Mouse (Mus musculus): Measurements from ENCODE around the gene Gpr107. TPM values are rescaled to one million over a fixed set of nuclear protein-coding genes. Genes with fewer than 3 reads are reported as not detected.

The Gpr107 gene
- polyA plus RNA-seq, 1 experiment: 92.5 TPM

DNA sequence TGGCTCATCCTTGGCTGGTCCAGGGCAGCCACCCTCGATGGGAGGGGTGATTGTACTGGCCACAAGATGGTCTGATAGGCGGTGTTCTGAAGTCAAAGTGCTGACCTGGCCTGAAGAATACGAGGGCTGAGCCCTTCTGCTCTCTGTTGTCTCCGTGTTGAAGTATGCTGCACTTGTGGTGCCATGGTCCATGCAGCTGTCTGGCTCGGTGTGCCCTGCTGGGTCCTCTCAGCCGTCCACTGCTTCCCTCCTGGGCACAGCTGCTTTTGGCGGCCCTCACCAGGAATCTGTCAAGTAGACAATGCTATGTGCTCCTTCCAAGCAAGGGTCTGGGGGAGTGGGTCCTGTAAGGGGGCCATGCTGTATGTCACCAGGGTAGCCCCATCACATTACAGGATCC lies 68.7 kb downstream of the Gpr107 start:
- no peak overlapping the region for H3K27ac ChIP-seq (ENCODE audit: insufficient read depth, low read length)
- H3K4me1 ChIP-seq (ENCODE audit: control insufficient read depth, insufficient read depth, low read length): no peaks in the 10 kb centered on the region
- H3K4me3 ChIP-seq (ENCODE audit: insufficient read depth, low read length): no peak overlapping the region
- TF ChIP-seq CTCF (IDR thresholded peaks at IDR 0.05; ENCODE audit: borderline replicate concordance, insufficient read depth, low read length): no peak
- no peak for TF ChIP-seq POLR2A (IDR thresholded peaks at IDR 0.05; ENCODE audit: low read depth, low read length)

GRCm38 (mm10) chr2:31221582-31221981 lies 69.5 kb downstream of the Gpr107 start:
- Histone ChIP-seq H3K4me1 (ENCODE audit: control insufficient read depth, insufficient read depth, low read length) (no peaks in the 10 kb centered on the region), H3K4me3 (ENCODE audit: insufficient read depth, low read length) (no peak overlapping the region), H3K27ac (ENCODE audit: insufficient read depth, low read length) (no peak overlapping the region)
- TF ChIP-seq CTCF (IDR thresholded peaks at IDR 0.05; ENCODE audit: borderline replicate concordance, insufficient read depth, low read length) (no peak), POLR2A (IDR thresholded peaks at IDR 0.05; ENCODE audit: low read depth, low read length) (no peak)

GRCm38 (mm10) chr2:31228768-31229311 lies 76.7 kb downstream of the Gpr107 start:
- Histone ChIP-seq H3K27ac (ENCODE audit: insufficient read depth, low read length) (no peak overlapping the region), H3K4me3 (ENCODE audit: insufficient read depth, low read length) (no peak overlapping the region), H3K4me1 (ENCODE audit: control insufficient read depth, insufficient read depth, low read length) (no peaks in the 10 kb centered on the region)
- no peak for TF ChIP-seq POLR2A (IDR thresholded peaks at IDR 0.05; ENCODE audit: low read depth, low read length)
- TF ChIP-seq CTCF (IDR thresholded peaks at IDR 0.05; ENCODE audit: borderline replicate concordance, insufficient read depth, low read length): no peak

- H3K27ac ChIP-seq (ENCODE audit: insufficient read depth, low read length): no peak overlapping the region
- no peak for TF ChIP-seq POLR2A (IDR thresholded peaks at IDR 0.05; ENCODE audit: low read depth, low read length)
- no peak for TF ChIP-seq CTCF (IDR thresholded peaks at IDR 0.05; ENCODE audit: borderline replicate concordance, insufficient read depth, low read length)
- H3K4me3 ChIP-seq (ENCODE audit: insufficient read depth, low read length): no peak overlapping the region
- H3K4me1 ChIP-seq (ENCODE audit: control insufficient read depth, insufficient read depth, low read length): no peaks in the 10 kb centered on the region
Measured at GRCm38 (mm10) chr2:31239203-31239696, 87.1 kb downstream of the Gpr107 start.

DNA sequence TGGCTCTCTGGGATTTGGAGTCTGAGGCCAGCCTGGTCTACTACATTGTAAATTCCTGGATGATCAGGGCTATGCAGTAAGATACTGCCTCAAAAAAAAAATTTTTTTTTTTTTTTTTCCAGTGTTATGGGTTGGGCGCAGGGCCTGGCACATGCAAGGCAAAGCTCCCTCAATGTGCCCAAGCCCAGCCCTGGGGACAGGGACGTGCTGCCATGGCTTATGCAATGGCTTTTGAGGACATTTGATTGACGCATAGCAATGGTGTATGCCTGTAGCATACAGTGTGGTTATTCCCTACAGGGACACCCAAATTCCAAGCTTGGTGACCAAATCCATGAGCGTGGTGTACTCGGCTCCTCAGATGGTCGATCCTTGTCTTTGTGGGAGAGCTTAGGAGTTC lies 87.7 kb downstream of the Gpr107 start:
- Histone ChIP-seq H3K27ac (ENCODE audit: insufficient read depth, low read length) (no peak overlapping the region), H3K4me3 (ENCODE audit: insufficient read depth, low read length) (no peak overlapping the region), H3K4me1 (ENCODE audit: control insufficient read depth, insufficient read depth, low read length) (no peaks in the 10 kb centered on the region)
- TF ChIP-seq POLR2A (IDR thresholded peaks at IDR 0.05; ENCODE audit: low read depth, low read length) (no peak), CTCF (IDR thresholded peaks at IDR 0.05; ENCODE audit: borderline replicate concordance, insufficient read depth, low read length) (no peak)

DNA sequence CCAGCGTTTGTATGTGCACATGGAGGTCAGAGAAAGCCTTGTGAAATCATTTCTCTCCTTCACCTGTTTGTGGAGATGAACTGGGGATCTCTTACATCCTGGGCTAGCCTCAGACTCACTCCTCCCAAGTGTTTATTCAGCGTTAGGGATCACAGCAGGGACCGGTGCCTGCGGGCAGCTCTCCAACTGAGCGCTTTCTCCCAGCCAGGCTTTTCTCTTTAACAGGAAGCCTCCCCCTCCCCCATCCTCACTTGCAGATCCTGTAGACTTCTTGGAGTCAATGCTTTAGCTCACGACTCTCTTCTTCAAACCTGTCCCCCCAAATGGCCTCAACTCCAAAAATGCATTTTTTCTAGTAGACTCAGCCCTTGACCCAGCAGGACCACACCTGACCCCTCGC lies 89.5 kb downstream of the Gpr107 start:
- TF ChIP-seq CTCF (IDR thresholded peaks at IDR 0.05; ENCODE audit: borderline replicate concordance, insufficient read depth, low read length) (no peak), POLR2A (IDR thresholded peaks at IDR 0.05; ENCODE audit: low read depth, low read length) (no peak)
- Histone ChIP-seq H3K4me3 (ENCODE audit: insufficient read depth, low read length) (no peak overlapping the region), H3K4me1 (ENCODE audit: control insufficient read depth, insufficient read depth, low read length) (no peaks in the 10 kb centered on the region), H3K27ac (ENCODE audit: insufficient read depth, low read length) (no peak overlapping the region)

- peaks cover 14% of the 10 kb centered on the region; the same call in 1 of the 2 replicates for H3K4me1 ChIP-seq (ENCODE audit: control insufficient read depth, insufficient read depth, low read length)
- H3K27ac ChIP-seq (ENCODE audit: insufficient read depth, low read length): no peak overlapping the region
- TF ChIP-seq CTCF (IDR thresholded peaks at IDR 0.05; ENCODE audit: borderline replicate concordance, insufficient read depth, low read length): no peak
Measured at GRCm38 (mm10) chr2:31244216-31244615, 92.1 kb downstream of the Gpr107 start.

DNA sequence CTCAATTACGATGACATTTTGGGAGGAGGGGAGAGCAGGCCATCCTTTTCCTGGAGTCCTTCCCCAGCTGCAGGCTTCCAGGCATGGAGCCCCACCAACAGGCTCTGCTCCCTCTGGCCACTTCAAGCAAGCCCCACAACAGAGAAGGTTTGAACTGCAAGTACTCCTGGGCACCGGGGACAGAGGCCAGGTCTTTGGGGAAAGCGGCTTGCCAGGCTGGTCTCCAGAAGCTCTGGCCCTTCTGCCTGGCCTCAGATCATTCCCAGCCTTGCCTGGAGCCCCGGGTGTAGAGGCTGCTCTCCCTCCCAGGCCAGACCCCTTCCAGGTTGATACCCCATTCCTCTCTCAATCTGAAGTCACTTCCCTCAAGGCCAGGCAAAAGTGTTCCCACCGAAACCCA lies 92.9 kb downstream of the Gpr107 start:
- peaks cover 14% of the 10 kb centered on the region; the same call in 1 of the 2 replicates for H3K4me1 ChIP-seq (ENCODE audit: control insufficient read depth, insufficient read depth, low read length)
- H3K4me3 ChIP-seq (ENCODE audit: insufficient read depth, low read length): peak overlapping the region; percentile 26
- no peak for TF ChIP-seq POLR2A (IDR thresholded peaks at IDR 0.05; ENCODE audit: low read depth, low read length)
- H3K27ac ChIP-seq (ENCODE audit: insufficient read depth, low read length): peak overlapping the region; percentile 38

More at GRCm38 (mm10) chr2:31244216-31244615, 92.1 kb downstream of the Gpr107 start:
- no peak overlapping the region for H3K4me3 ChIP-seq (ENCODE audit: insufficient read depth, low read length)

GRCm38 (mm10) chr2:31245491-31246141 lies 93.5 kb downstream of the Gpr107 start, which contains the start of gene Ncs1:
Gene Ncs1 (plus strand): TSS chr2:31245823.
- peak within 1 kb of the TSS; percentile 94 for H3K4me3 ChIP-seq (ENCODE audit: insufficient read depth, low read length)
- TF ChIP-seq CTCF (IDR thresholded peaks at IDR 0.05; ENCODE audit: borderline replicate concordance, insufficient read depth, low read length) (no peak), POLR2A (IDR thresholded peaks at IDR 0.05; ENCODE audit: low read depth, low read length) (peak; percentile 68)
- peak within 1 kb of the TSS; percentile 79 for H3K27ac ChIP-seq (ENCODE audit: insufficient read depth, low read length)
- H3K4me1 ChIP-seq (ENCODE audit: control insufficient read depth, insufficient read depth, low read length): peaks cover 14% of the 10 kb centered on the region; the same call in 1 of the 2 replicates

DNA sequence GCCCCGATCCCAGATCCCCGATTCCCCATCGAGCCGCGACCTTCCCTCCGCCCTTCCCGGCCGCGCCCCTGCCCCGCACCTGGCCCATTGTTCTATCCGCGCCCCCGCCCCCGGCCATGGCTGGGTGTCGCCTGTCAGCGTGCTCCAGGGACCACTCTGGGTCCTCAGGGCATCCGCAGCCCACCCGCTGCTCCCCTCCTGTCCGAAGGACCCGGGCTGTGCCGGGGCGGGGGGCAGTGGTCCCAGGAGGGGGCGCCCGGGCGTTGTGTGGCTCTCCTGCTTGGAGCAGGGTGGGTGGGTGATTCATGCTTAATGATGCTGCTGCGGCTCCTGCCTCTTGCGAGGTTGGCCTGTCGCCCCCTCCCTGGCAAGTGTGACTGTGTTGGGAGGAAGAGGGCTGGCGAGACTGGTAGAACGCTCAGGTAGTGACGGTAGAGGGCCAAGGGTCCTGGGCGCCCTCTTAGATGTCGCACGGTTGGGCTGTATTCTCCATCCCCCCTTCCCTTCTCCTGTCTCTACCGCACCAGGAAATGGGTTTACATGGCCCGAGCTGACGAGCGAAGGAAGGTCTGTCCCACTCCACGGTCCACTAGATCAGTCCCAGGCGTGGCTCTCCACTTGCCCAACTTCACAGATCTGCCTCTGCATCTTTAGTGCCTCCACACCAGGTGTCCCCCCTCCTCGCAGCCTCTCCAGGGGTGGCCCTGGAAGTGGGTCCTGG lies 94.3 kb downstream of the Gpr107 start:
- Histone ChIP-seq H3K4me3 (ENCODE audit: insufficient read depth, low read length) (peak overlapping the region; percentile 94), H3K4me1 (ENCODE audit: control insufficient read depth, insufficient read depth, low read length) (peaks cover 14% of the 10 kb centered on the region; the same call in 1 of the 2 replicates), H3K27ac (ENCODE audit: insufficient read depth, low read length) (peak overlapping the region; percentile 79; the same call in 1 of the 2 replicates)
- TF ChIP-seq CTCF (IDR thresholded peaks at IDR 0.05; ENCODE audit: borderline replicate concordance, insufficient read depth, low read length): no peak
- TF ChIP-seq POLR2A (IDR thresholded peaks at IDR 0.05; ENCODE audit: low read depth, low read length): no peak; the same call in 1 of the 2 replicates
